Mouse (Mus musculus) lung, postnatal 0 days (tissue): ENCODE measurements around the gene Nosip. TPM values are rescaled to one million over a fixed set of nuclear protein-coding genes. Genes with fewer than 3 reads are reported as not detected.
A peak's percentile ranks its signal among the peaks of the same experiment; 100 is the strongest.
"Not testable (repeated sequence)": the region's sequence is repeated elsewhere in the genome, so short reads cannot be mapped to it uniquely, and the experiment has no call there.

Experiments
- ATAC-seq: fragments of 200-750 bp; cut with Nextera tagmentation; 2 replicates; pipeline ENCODE4 v1.8.0; 2017; ENCODE audit warnings: moderate library complexity
- DNase-seq: peaks from one replicate; pipeline ENCODE4 v3.0.0-alpha.2; 2016; ENCODE audit warnings: low spot score
- H3K27ac ChIP-seq: fragments of 300-500 bp; sonication (generic); 2 replicates; pipeline ENCODE4 v1.5.1; 2014; ENCODE audit warnings: antibody characterized with exemption, mild to moderate bottlenecking, low read length, mixed read lengths
- H3K27me3 ChIP-seq: fragments of 300-500 bp; sonication (generic); replicated peaks from 2 replicates; pipeline ENCODE4 v1.6.1; 2014; ENCODE audit warnings: low read length, mixed read lengths; ENCODE audit not compliant: insufficient read depth
- H3K36me3 ChIP-seq: fragments of 300-500 bp; sonication (generic); 2 replicates; pipeline ENCODE4 v1.6.1; 2014; ENCODE audit warnings: low read length, mixed read lengths; ENCODE audit not compliant: insufficient read depth
- H3K4me1 ChIP-seq: fragments of 300-500 bp; sonication (generic); 2 replicates; pipeline ENCODE4 v1.6.1; 2014; ENCODE audit warnings: antibody characterized with exemption, low read depth, low read length, mixed read lengths; ENCODE audit not compliant: insufficient read depth
- H3K4me2 ChIP-seq: fragments of 300-500 bp; sonication (generic); replicated peaks from 2 replicates; pipeline ENCODE4 v1.6.1; 2014; ENCODE audit warnings: low read depth, mild to moderate bottlenecking, low read length, moderate library complexity, mixed read lengths
- H3K4me3 ChIP-seq: fragments of 300-500 bp; sonication (generic); 2 replicates; pipeline ENCODE4 v1.5.1; 2014; ENCODE audit warnings: low read depth, low read length
- H3K9ac ChIP-seq: fragments of 300-500 bp; sonication (generic); replicated peaks from 2 replicates; pipeline ENCODE4 v1.6.1; 2014; ENCODE audit warnings: low read depth, mild to moderate bottlenecking
- H3K9me3 ChIP-seq: fragments of 300-500 bp; sonication (generic); 2 replicates; pipeline ENCODE4 v1.6.1; 2016; ENCODE audit warnings: low read length, mixed read lengths
- CTCF ChIP-seq: IDR thresholded peaks from 2 replicates; pipeline ENCODE4 v1.5.1; 2016; ENCODE audit warnings: antibody characterized with exemption, mild to moderate bottlenecking
- EP300 ChIP-seq: IDR thresholded peaks from 2 replicates; pipeline ENCODE4 v1.6.1; 2016; ENCODE audit warnings: antibody characterized with exemption, mild to moderate bottlenecking, control low read depth
- WGBS: fragments of 180-500 bp; shearing (Covaris S2); extraction: QIAGEN DNeasy Blood & Tissue Kit; methylation state at CpG from one replicate; pipeline ENCODE4 v1.1.7; 2014; 5-methylcytosine and 5-hydroxymethylcytosine counted together
- polyA plus RNA-seq: library from polyadenylated mRNA; unstranded; fragments of >200 nt; fragmentation: Nextera tagmentation; extraction: Ambion mirVana; gene quantifications from 2 replicates; pipeline ENCODE4 v1.2.1, GENCODE M21; 2015

The Nosip gene
- polyA plus RNA-seq, 1 experiment from 2014 or later: 62.8 TPM

DNA sequence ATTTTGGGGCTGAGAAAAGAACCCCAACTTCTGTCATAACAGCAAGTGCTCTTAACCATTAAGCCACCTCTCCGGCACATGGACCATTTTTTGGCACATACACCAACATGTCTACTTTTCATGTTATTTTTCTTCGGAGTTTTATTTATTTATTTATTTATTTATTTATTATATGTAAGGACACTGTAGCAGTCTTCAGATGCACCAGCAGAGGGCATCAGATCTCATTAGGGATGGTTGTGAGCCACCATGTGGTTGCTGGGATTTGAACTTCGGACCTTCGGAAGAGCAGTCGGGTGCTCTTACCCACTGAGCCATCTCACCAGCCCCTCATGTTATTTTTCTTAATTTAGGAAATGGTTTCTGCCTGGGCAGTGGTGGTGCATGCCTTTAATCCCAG lies 38.5 kb upstream of the Nosip start:
- H3K9ac ChIP-seq, H3K9me3 ChIP-seq, H3K27me3 ChIP-seq, H3K4me3 ChIP-seq, H3K4me1 ChIP-seq, ATAC-seq, H3K27ac ChIP-seq, H3K4me2 ChIP-seq: not testable (repeated sequence)
- TF ChIP-seq CTCF: peak; percentile 59
- WGBS: 72% methylated on average over 5 of the region's 5 CpGs
- peaks cover 21% of the 10 kb centered on the region; the same call in 1 of the 2 replicates for H3K36me3 ChIP-seq
- peak; percentile 56 for DNase-seq

DNA sequence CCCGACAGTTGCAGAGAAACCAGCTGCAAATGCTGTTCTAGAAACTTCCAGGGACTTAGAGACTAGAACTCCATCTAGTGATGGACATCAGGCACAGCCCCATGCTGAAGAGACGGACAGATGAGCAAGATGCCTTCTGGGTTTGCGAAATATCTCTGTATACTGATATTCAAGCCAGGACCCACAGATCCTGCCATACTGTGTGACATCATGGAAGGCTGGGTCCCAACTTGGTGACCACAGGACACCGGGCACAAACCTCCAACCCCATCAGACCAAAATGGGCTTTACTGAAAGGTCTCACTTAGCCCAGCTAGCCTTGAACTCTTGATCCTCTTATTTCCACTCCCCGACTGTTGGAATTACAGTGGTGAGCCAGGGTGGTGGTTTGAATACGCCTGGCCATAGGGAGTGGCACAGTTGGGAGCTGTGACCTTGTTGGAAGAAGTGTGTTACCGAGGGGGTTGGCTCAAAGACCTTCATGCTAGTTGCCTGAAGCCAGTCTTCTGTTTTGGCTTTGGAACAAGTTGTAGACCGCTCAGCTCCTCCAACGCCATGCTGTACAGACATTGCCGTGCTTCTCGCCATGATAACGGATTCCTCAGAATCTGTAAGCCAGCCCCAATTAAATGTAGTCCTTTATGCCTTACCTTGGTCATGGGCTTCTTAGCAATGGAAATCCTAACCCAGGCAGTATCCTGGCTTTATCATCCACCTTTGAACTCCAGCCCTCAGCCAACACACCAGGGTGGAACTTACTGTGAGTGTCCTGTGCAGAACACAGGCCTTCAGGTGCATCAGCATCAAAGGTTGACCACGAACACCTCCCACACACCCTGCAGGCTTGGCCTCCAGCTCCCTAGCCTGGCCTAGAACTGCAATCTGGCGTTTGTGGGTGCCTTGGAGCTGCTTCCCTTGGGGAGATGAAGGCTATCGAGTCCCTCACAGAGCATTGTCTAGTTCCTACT lies 37.7 kb upstream of the Nosip start:
- Histone ChIP-seq H3K4me1 (no peaks in the 10 kb centered on the region), H3K36me3 (peaks cover 27% of the 10 kb centered on the region), H3K4me2 (no peak overlapping the region), H3K9ac (no peak overlapping the region), H3K27me3 (no peaks in the 10 kb centered on the region), H3K27ac (no peak overlapping the region), H3K4me3 (no peak overlapping the region), H3K9me3 (no peaks in the 10 kb centered on the region)
- ATAC-seq (no peak), DNase-seq (no peak)
- WGBS: 80% methylated on average over 15 of the region's 15 CpGs
- TF ChIP-seq EP300 (no peak), CTCF (no peak; the same call in 1 of the 2 replicates)

DNA sequence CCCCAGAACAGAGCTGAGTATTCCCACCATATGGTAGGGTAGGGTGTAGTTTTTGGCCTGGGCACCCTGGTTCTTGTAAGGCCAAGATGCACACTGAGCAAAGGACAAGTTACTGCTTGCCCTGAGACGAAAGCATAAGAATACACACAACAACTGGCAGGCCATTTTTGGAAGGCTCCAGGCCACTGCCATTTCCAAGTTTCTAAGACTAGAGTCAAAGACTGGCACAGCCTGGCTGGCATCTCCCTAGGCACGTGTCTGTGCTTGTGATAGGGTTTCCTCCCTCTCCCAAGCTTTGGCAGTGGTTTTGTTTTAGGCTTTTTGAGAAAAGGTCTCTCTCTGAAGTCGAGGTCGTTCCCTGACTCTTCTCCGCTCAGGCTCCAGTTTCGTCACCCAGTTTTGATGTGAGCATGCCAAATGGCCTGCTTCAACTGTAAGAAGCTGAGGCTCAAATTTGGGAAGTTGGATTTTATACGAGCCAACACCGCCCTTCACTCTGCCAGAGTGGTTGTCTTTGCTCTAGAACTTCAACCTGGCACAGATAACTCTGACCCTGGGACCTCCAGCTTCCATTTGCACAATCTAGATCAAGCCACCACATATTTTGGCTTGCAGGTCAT lies 36.5 kb upstream of the Nosip start:
- H3K27me3 ChIP-seq: no peaks in the 10 kb centered on the region
- WGBS: 61% methylated on average over 8 of the region's 8 CpGs
- H3K9me3 ChIP-seq: no peaks in the 10 kb centered on the region
- no peaks in the 10 kb centered on the region for H3K4me1 ChIP-seq
- H3K27ac ChIP-seq: no peak overlapping the region
- H3K9ac ChIP-seq: no peak overlapping the region
- H3K4me2 ChIP-seq: no peak overlapping the region
- DNase-seq (no peak), ATAC-seq (no peak)
- TF ChIP-seq CTCF: no peak
- TF ChIP-seq EP300: no peak
- H3K36me3 ChIP-seq: peaks cover 34% of the 10 kb centered on the region
- H3K4me3 ChIP-seq: no peak overlapping the region

DNA sequence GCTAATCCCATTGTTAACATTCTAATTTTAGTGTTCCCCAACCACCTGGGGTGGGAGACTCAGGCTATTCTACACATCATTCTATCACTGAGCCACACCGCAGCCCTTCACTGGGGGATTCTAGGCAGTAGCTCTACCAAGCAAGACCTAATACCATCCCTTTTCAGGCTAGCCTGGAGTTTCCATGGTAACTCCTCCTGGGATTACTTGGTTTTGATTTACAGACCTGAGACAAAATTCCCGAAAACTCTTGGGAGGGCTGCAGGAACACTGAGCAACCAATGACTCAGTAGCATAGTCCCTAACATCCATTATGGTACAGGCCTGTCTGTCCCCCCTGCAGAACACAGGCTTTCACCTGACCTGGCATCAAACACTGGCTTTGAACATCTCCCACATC lies 36.0 kb upstream of the Nosip start:
- Histone ChIP-seq H3K9me3 (no peaks in the 10 kb centered on the region), H3K4me1 (no peaks in the 10 kb centered on the region), H3K36me3 (peaks cover 35% of the 10 kb centered on the region), H3K4me2 (no peak overlapping the region), H3K4me3 (no peak overlapping the region), H3K27me3 (no peaks in the 10 kb centered on the region), H3K9ac (no peak overlapping the region), H3K27ac (no peak overlapping the region)
- TF ChIP-seq EP300 (no peak), CTCF (no peak)
- 75% methylated on average over 2 of the region's 2 CpGs for WGBS
- no peak for ATAC-seq
- no peak for DNase-seq

DNA sequence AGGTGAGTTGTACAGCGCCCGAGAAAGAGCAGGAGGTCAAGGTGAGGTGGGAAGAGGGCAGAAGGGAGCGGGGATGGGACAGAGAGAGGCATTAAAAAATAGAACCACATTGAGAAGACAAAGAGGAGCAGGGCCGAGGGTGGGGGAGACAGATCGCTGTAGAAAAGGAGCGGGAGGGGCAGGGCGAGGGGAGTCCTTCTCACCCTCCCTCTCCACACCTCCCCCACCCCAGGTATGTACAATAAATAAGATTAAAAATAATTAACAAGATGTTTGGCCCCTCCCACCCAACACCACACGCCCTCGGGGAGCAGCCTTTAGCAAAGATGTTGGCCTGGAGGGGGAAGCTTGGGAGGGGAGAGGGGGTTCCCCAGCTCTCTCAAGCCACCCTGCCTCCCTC lies 34.5 kb upstream of the Nosip start:
- TF ChIP-seq EP300 (no peak), CTCF (no peak)
- no peak overlapping the region for H3K4me3 ChIP-seq
- no peaks in the 10 kb centered on the region for H3K27me3 ChIP-seq
- no peak for DNase-seq
- ATAC-seq: no peak
- WGBS: 81% methylated on average over 9 of the region's 9 CpGs
- H3K4me2 ChIP-seq: no peak overlapping the region
- no peak overlapping the region for H3K9ac ChIP-seq
- H3K36me3 ChIP-seq: peaks cover 45% of the 10 kb centered on the region
- no peaks in the 10 kb centered on the region for H3K9me3 ChIP-seq
- no peak overlapping the region for H3K27ac ChIP-seq
- no peaks in the 10 kb centered on the region for H3K4me1 ChIP-seq

DNA sequence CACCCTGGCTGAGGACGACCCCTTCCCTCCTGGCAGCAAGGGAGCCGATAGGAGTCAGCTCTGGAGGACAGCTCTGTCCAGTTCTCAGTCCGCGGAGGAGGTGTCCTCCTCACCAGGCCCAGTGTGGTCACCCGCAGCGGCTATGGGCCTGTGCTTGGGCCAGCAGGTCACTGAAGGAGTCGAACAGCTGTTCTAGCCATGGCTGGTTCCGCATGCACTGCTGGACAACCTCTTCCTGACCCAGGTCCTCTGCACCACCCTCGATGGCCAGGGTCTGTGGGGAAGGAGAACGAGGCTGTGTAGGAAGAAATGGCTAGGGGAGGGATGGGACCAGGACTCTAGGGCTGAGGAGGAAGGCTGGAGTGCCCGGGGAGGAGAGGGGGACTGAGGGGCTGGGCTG lies 33.9 kb upstream of the Nosip start:
- DNase-seq (no peak), ATAC-seq (no peak)
- H3K27ac ChIP-seq: no peak overlapping the region
- H3K27me3 ChIP-seq: no peaks in the 10 kb centered on the region
- WGBS: 82% methylated on average over 11 of the region's 11 CpGs
- H3K4me3 ChIP-seq: no peak overlapping the region
- no peak overlapping the region for H3K4me2 ChIP-seq
- H3K9me3 ChIP-seq: no peaks in the 10 kb centered on the region
- H3K36me3 ChIP-seq: peaks cover 50% of the 10 kb centered on the region
- H3K9ac ChIP-seq: no peak overlapping the region
- H3K4me1 ChIP-seq: no peaks in the 10 kb centered on the region
- TF ChIP-seq EP300 (no peak), CTCF (no peak)
